Mouse (Mus musculus): ENCODE data around the gene Vac14. TPM values are rescaled to one million over a fixed set of nuclear protein-coding genes. Genes with fewer than 3 reads are reported as not detected.
A peak's percentile ranks its signal among the peaks of the same experiment; 100 is the strongest.

Gene Vac14
- polyA plus RNA-seq, 1 experiment from 2014 or later: 32.8 TPM

DNA sequence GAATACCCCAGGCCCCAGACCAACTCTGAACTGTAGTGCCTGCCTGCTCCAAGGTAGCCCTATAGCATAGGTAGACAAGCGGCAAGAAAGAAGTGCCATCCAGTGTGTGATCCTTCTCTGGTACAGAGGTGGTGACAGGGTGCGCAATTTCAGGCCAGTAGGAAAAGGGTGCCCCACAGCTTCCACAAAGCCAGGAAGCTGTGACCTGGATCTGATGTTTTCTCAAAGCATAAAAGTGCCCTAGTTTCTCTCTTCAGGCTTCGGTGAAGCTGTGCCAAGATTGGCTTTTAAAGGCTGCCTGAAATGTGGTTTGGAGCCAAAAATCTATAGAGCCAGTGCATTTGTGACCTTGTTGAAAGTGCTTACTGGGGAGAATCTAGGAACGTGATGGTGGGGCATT, 76.4 kb downstream of the Vac14 start:
- ATAC-seq (ENCODE audit: low FRiP score): no peak
- DNase-seq (ENCODE audit: low spot score): no peak
- H3K9ac ChIP-seq: no peak overlapping the region
- H3K4me3 ChIP-seq (replicated peaks; ENCODE audit: low read length): no peak overlapping the region
- H3K4me2 ChIP-seq (replicated peaks): no peak overlapping the region
- peak overlapping the region; percentile 61; the same call in 1 of the 2 replicates for H3K27ac ChIP-seq
- no peaks in the 10 kb centered on the region for H3K9me3 ChIP-seq (ENCODE audit: control insufficient read depth, low read length)
- WGBS: 81% methylated on average over 4 of the region's 4 CpGs
- no peaks in the 10 kb centered on the region for H3K27me3 ChIP-seq (ENCODE audit: control insufficient read depth, insufficient read depth, low read length)
- peaks cover 11% of the 10 kb centered on the region; the same call in 1 of the 2 replicates for H3K36me3 ChIP-seq (replicated peaks; ENCODE audit: control insufficient read depth, insufficient read depth)
- peaks cover 7% of the 10 kb centered on the region; the same call in 1 of the 2 replicates for H3K4me1 ChIP-seq (replicated peaks; ENCODE audit: control insufficient read depth, insufficient read depth, low read length)

- H3K27me3 ChIP-seq (ENCODE audit: control insufficient read depth, insufficient read depth, low read length): no peaks in the 10 kb centered on the region
- no peak overlapping the region for H3K4me3 ChIP-seq (replicated peaks; ENCODE audit: low read length)
- DNase-seq (ENCODE audit: low spot score): no peak
- ATAC-seq (ENCODE audit: low FRiP score): no peak; the same call in 1 of the 2 replicates
- no peaks in the 10 kb centered on the region for H3K9me3 ChIP-seq (ENCODE audit: control insufficient read depth, low read length)
- H3K4me2 ChIP-seq (replicated peaks): no peak overlapping the region
- WGBS: 74% methylated on average over 5 of the region's 5 CpGs
- H3K9ac ChIP-seq: no peak overlapping the region
- peaks cover 7% of the 10 kb centered on the region for H3K4me1 ChIP-seq (replicated peaks; ENCODE audit: control insufficient read depth, insufficient read depth, low read length)
- peak overlapping the region; percentile 34; the same call in 1 of the 2 replicates for H3K27ac ChIP-seq
- H3K36me3 ChIP-seq (replicated peaks; ENCODE audit: control insufficient read depth, insufficient read depth): peaks cover 11% of the 10 kb centered on the region; the same call in 1 of the 2 replicates
These were observed 77.0 kb downstream of the Vac14 start for GRCm38 (mm10) chr8:110695431-110695830.

DNA sequence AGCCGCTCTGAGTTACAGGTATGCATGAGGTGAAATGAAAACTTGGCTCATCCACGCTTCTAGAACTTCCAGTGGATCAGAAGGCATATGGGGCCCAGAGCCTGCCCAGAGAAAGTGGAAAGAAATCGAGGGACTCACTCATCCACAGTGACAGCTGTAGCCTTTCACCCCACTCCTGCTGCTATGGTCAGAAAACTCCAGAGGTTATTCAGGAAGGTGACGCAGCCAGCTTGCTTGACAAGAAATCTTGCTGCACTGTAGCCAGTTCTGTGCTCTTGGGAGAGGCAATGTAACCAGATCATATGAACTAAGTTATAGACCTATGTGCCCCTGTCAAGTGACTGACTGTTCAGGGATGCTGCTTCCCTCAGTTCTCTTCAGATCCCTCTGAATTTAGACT, 77.7 kb downstream of the Vac14 start:
- Histone ChIP-seq H3K9ac (no peak overlapping the region), H3K9me3 (ENCODE audit: control insufficient read depth, low read length) (no peaks in the 10 kb centered on the region), H3K4me2 (replicated peaks) (no peak overlapping the region), H3K4me3 (replicated peaks; ENCODE audit: low read length) (no peak overlapping the region), H3K4me1 (replicated peaks; ENCODE audit: control insufficient read depth, insufficient read depth, low read length) (peaks cover 7% of the 10 kb centered on the region), H3K27me3 (ENCODE audit: control insufficient read depth, insufficient read depth, low read length) (no peaks in the 10 kb centered on the region), H3K36me3 (replicated peaks; ENCODE audit: control insufficient read depth, insufficient read depth) (peaks cover 7% of the 10 kb centered on the region; the same call in 1 of the 2 replicates), H3K27ac (no peak overlapping the region)
- DNase-seq (ENCODE audit: low spot score): no peak
- no peak for ATAC-seq (ENCODE audit: low FRiP score)
- 89% methylated on average over 4 of the region's 4 CpGs for WGBS

DNA sequence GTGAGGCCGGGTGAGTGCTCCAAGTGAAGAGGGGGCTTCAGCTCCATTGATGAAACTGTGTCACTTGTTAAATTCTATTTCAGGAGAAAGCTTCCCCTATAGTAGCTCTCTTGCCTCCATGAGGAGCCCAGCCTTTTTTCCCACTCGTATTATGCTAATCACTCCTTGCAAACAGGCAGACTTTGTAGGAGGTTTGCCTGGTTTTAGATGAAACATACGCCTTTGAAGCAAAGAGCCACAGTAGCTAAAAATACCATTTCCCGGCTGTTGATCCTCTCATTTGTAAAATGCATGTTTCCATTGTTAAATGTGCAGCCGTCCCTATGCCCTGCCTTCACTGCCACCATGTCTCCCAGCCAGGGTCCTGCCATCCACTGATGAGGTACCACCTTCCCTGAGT, 79.2 kb downstream of the Vac14 start:
- Histone ChIP-seq H3K4me3 (replicated peaks; ENCODE audit: low read length) (no peak overlapping the region), H3K9me3 (ENCODE audit: control insufficient read depth, low read length) (no peaks in the 10 kb centered on the region), H3K27ac (no peak overlapping the region), H3K36me3 (replicated peaks; ENCODE audit: control insufficient read depth, insufficient read depth) (peaks cover 6% of the 10 kb centered on the region; the same call in 1 of the 2 replicates), H3K4me2 (replicated peaks) (no peak overlapping the region), H3K4me1 (replicated peaks; ENCODE audit: control insufficient read depth, insufficient read depth, low read length) (peaks cover 11% of the 10 kb centered on the region), H3K27me3 (ENCODE audit: control insufficient read depth, insufficient read depth, low read length) (no peaks in the 10 kb centered on the region), H3K9ac (no peak overlapping the region)
- no peak for DNase-seq (ENCODE audit: low spot score)
- ATAC-seq (ENCODE audit: low FRiP score): no peak
- 88% methylated on average over 5 of the region's 5 CpGs for WGBS

- Histone ChIP-seq H3K4me1 (replicated peaks; ENCODE audit: control insufficient read depth, insufficient read depth, low read length) (peaks cover 16% of the 10 kb centered on the region), H3K27me3 (ENCODE audit: control insufficient read depth, insufficient read depth, low read length) (no peaks in the 10 kb centered on the region), H3K4me3 (replicated peaks; ENCODE audit: low read length) (no peak overlapping the region), H3K9me3 (ENCODE audit: control insufficient read depth, low read length) (no peaks in the 10 kb centered on the region), H3K9ac (0 out of 2 replicates have a peak overlapping the region, but pooled peaks have one; percentile 11), H3K27ac (no peak overlapping the region), H3K36me3 (replicated peaks; ENCODE audit: control insufficient read depth, insufficient read depth) (peaks cover 1% of the 10 kb centered on the region; the same call in 1 of the 2 replicates), H3K4me2 (replicated peaks) (no peak overlapping the region)
- DNase-seq (ENCODE audit: low spot score) (no peak), ATAC-seq (ENCODE audit: low FRiP score) (no peak)
- whole genome bisulfite sequencing: 77% methylated on average over 1 of the region's 1 CpGs
These were observed 79.7 kb downstream of the Vac14 start for GRCm38 (mm10) chr8:110698098-110698497.

DNA sequence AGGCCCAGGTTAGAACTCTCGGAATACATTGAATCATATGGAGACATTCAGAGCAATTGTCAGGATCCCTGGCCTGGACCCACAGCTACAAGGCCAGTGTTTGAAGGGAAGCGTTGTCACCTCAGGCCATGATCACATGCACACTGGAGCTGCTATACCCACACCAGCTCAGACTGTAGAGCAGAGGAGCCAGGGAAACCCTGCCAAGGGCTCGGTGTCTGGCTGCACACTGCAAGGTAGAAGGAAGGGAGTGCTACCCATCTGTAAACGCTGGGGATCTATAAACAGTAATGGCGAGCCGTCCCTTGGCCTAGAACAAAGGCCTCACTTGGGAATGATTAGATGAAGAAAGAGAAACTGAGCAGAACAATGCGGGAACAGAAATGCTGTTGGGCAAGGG, 81.1 kb downstream of the Vac14 start:
- no peaks in the 10 kb centered on the region for H3K27me3 ChIP-seq (ENCODE audit: control insufficient read depth, insufficient read depth, low read length)
- 86% methylated on average over 7 of the region's 7 CpGs for WGBS
- DNase-seq (ENCODE audit: low spot score) (no peak), ATAC-seq (ENCODE audit: low FRiP score) (no peak)
- H3K27ac ChIP-seq: no peak overlapping the region
- no peaks in the 10 kb centered on the region for H3K9me3 ChIP-seq (ENCODE audit: control insufficient read depth, low read length)
- peaks cover 18% of the 10 kb centered on the region for H3K4me1 ChIP-seq (replicated peaks; ENCODE audit: control insufficient read depth, insufficient read depth, low read length)
- no peak overlapping the region for H3K9ac ChIP-seq
- H3K4me2 ChIP-seq (replicated peaks): no peak overlapping the region
- H3K4me3 ChIP-seq (replicated peaks; ENCODE audit: low read length): no peak overlapping the region
- H3K36me3 ChIP-seq (replicated peaks; ENCODE audit: control insufficient read depth, insufficient read depth): no peaks in the 10 kb centered on the region; the same call in 1 of the 2 replicates

DNA sequence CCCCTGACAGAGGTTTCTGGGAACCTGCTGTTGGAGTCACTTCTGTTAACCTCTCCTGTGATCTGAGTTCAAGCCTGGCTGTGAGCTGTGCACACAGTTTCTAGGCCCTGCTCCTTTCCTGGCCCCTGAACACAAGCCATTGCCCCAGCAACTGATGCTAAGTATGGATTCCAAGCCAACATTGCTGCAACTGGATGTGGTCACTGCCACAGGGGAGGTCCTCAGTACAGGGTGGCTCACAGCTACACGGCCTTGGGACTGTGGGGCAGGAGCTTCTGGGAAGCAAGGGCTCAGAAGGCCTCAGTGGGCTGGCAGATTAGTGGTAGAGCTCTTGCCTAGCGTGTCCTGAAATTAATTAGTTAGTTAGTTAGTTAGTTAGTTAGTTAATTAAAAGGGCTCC, 82.2 kb downstream of the Vac14 start:
- H3K36me3 ChIP-seq (replicated peaks; ENCODE audit: control insufficient read depth, insufficient read depth): no peaks in the 10 kb centered on the region; the same call in 1 of the 2 replicates
- no peak overlapping the region for H3K4me3 ChIP-seq (replicated peaks; ENCODE audit: low read length)
- ATAC-seq (ENCODE audit: low FRiP score): no peak
- no peaks in the 10 kb centered on the region for H3K9me3 ChIP-seq (ENCODE audit: control insufficient read depth, low read length)
- H3K4me1 ChIP-seq (replicated peaks; ENCODE audit: control insufficient read depth, insufficient read depth, low read length): peaks cover 16% of the 10 kb centered on the region; the same call in 1 of the 2 replicates
- no peaks in the 10 kb centered on the region for H3K27me3 ChIP-seq (ENCODE audit: control insufficient read depth, insufficient read depth, low read length)
- no peak overlapping the region for H3K4me2 ChIP-seq (replicated peaks)
- no peak overlapping the region for H3K27ac ChIP-seq
- H3K9ac ChIP-seq: no peak overlapping the region
- no peak for DNase-seq (ENCODE audit: low spot score)
- WGBS: 85% methylated on average over 2 of the region's 2 CpGs

GRCm38 (mm10) chr8:110702636-110703459, 84.5 kb downstream of the Vac14 start:
- Histone ChIP-seq H3K9ac (no peak overlapping the region), H3K27ac (peak overlapping the region; percentile 23), H3K27me3 (ENCODE audit: control insufficient read depth, insufficient read depth, low read length) (no peaks in the 10 kb centered on the region), H3K4me1 (replicated peaks; ENCODE audit: control insufficient read depth, insufficient read depth, low read length) (peaks cover 21% of the 10 kb centered on the region; the same call in 1 of the 2 replicates), H3K4me2 (replicated peaks) (no peak overlapping the region), H3K36me3 (replicated peaks; ENCODE audit: control insufficient read depth, insufficient read depth) (no peaks in the 10 kb centered on the region), H3K4me3 (replicated peaks; ENCODE audit: low read length) (no peak overlapping the region), H3K9me3 (ENCODE audit: control insufficient read depth, low read length) (no peaks in the 10 kb centered on the region)
- WGBS: 42% methylated on average over 9 of the region's 9 CpGs
- DNase-seq (ENCODE audit: low spot score) (no peak), ATAC-seq (ENCODE audit: low FRiP score) (no peak)

DNA sequence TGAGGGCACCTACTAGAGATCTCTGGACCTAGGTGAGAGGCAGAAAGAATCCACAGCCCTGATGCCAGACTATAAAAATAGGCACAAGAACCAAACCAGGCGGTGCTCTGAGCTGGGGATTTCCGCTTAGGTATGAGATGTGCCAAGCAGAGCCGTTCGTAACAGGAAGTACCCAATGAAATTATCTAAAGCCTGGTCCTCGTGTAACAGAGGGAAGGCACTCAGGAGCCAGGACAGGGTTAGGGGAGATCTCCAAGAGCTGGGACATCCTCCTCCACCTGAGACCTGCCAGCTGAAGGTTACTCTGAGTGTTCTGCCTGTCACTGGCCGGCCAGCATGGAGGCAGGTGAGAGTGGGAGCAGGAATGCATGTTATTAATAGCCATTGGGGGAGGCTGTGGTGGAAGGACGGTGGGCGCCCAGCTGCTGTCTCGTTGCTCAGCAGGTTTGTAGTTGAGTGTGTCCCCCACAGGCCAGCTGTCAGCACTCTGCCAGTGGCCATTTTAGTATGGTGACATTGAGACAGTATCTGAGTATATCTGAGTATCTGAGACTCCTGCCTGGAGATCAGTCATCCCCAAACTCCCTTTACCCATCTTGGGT, 85.2 kb downstream of the Vac14 start:
- peak overlapping the region; percentile 23 for H3K27ac ChIP-seq
- H3K27me3 ChIP-seq (ENCODE audit: control insufficient read depth, insufficient read depth, low read length): no peaks in the 10 kb centered on the region
- WGBS: 86% methylated on average over 9 of the region's 9 CpGs
- no peaks in the 10 kb centered on the region for H3K36me3 ChIP-seq (replicated peaks; ENCODE audit: control insufficient read depth, insufficient read depth)
- ATAC-seq (ENCODE audit: low FRiP score) (no peak), DNase-seq (ENCODE audit: low spot score) (no peak)
- no peak overlapping the region for H3K4me2 ChIP-seq (replicated peaks)
- H3K9me3 ChIP-seq (ENCODE audit: control insufficient read depth, low read length): no peaks in the 10 kb centered on the region
- no peak overlapping the region for H3K4me3 ChIP-seq (replicated peaks; ENCODE audit: low read length)
- peaks cover 21% of the 10 kb centered on the region; the same call in 1 of the 2 replicates for H3K4me1 ChIP-seq (replicated peaks; ENCODE audit: control insufficient read depth, insufficient read depth, low read length)
- H3K9ac ChIP-seq: no peak overlapping the region
